Mouse (Mus musculus): ENCODE data around the gene Top1. TPM values are rescaled to one million over a fixed set of nuclear protein-coding genes. Genes with fewer than 3 reads are reported as not detected.

Top1 gene
- polyA plus RNA-seq, 1 experiment: 21.2 TPM

GRCm38 (mm10) chr2:160742161-160742609 lies 96.5 kb downstream of the Top1 start:
- Histone ChIP-seq H3K27ac (ENCODE audit: control insufficient read depth, insufficient read depth, low read length) (peak overlapping the region; percentile 96), H3K4me3 (ENCODE audit: control insufficient read depth, insufficient read depth, low read length) (no peak overlapping the region; the same call in 1 of the 2 replicates), H3K27me3 (ENCODE audit: control insufficient read depth, insufficient read depth, low read length) (no peaks in the 10 kb centered on the region), H3K36me3 (ENCODE audit: control insufficient read depth, insufficient read depth, low read length) (no peaks in the 10 kb centered on the region; the same call in 1 of the 2 replicates), H3K4me1 (replicated peaks; ENCODE audit: control insufficient read depth, insufficient read depth, low read length) (peaks cover 68% of the 10 kb centered on the region)
- peak; percentile 53 for DNase-seq
- 2% methylated on average over 1 of the region's 1 CpGs for WGBS
- TF ChIP-seq POLR2A (IDR thresholded peaks at IDR 0.05; ENCODE audit: control insufficient read depth, extremely low read depth, insufficient read depth, low read length, poor library complexity): no peak
- TF ChIP-seq CTCF (IDR thresholded peaks at IDR 0.05; ENCODE audit: borderline replicate concordance, control insufficient read depth, extremely low read depth, insufficient read depth, low read length, poor library complexity): no peak

DNA sequence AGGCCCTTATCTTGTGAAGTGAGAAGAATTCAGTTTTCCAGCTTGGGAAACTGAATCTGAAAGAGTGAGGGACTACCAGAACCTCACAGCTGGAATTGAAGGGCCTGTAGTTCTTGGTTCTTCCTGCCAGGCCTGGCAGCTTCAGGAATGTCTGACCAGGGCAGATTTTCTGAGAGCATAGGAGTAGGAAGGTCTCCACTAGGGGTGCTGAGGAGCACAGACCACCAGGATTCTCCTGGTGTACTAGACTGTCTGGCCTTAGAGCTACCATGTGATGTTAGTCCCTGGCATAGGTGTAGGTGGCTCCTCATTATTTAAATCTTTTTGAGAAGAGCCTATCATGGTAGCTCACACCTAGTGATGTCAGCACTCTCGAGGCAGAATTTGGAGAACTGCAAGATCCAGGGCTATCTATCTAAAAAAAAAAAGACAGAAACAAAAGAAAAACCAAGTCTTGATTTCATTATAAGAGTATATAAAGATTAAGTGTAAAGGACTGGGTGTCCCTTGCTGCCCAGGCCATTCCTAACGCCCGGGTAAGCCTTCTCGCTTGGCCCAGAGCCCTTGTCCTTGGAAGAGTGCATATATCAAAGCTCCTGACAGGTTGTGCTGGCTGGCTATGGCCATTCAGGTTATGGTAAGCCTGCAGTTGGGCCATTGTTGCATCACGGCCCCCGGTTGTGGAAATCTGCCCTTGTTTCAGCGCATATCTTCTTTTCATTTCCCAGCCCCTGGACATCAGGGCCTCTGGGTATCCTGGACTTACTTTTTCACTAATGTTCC lies 98.5 kb downstream of the Top1 start:
- peaks cover 68% of the 10 kb centered on the region for H3K4me1 ChIP-seq (replicated peaks; ENCODE audit: control insufficient read depth, insufficient read depth, low read length)
- no peak overlapping the region for H3K4me3 ChIP-seq (ENCODE audit: control insufficient read depth, insufficient read depth, low read length)
- H3K27ac ChIP-seq (ENCODE audit: control insufficient read depth, insufficient read depth, low read length): 0 out of 2 replicates have a peak overlapping the region, but pooled peaks have one; percentile 40

GRCm38 (mm10) chr2:160744823-160745210 lies 99.1 kb downstream of the Top1 start:
- H3K36me3 ChIP-seq (ENCODE audit: control insufficient read depth, insufficient read depth, low read length): peaks cover 24% of the 10 kb centered on the region
- 0 out of 2 replicates have a peak overlapping the region, but pooled peaks have one; percentile 4 for H3K27ac ChIP-seq (ENCODE audit: control insufficient read depth, insufficient read depth, low read length)
- DNase-seq: no peak
- no peaks in the 10 kb centered on the region for H3K27me3 ChIP-seq (ENCODE audit: control insufficient read depth, insufficient read depth, low read length)
- WGBS: 70% methylated on average over 5 of the region's 5 CpGs
- H3K4me3 ChIP-seq (ENCODE audit: control insufficient read depth, insufficient read depth, low read length): no peak overlapping the region
- TF ChIP-seq CTCF (IDR thresholded peaks at IDR 0.05; ENCODE audit: borderline replicate concordance, control insufficient read depth, extremely low read depth, insufficient read depth, low read length, poor library complexity) (no peak), POLR2A (IDR thresholded peaks at IDR 0.05; ENCODE audit: control insufficient read depth, extremely low read depth, insufficient read depth, low read length, poor library complexity) (no peak)
- peaks cover 63% of the 10 kb centered on the region for H3K4me1 ChIP-seq (replicated peaks; ENCODE audit: control insufficient read depth, insufficient read depth, low read length)

More for the DNA sequence above, 98.5 kb downstream of the Top1 start:
- DNase-seq: peak; percentile 73
- peaks cover 19% of the 10 kb centered on the region for H3K36me3 ChIP-seq (ENCODE audit: control insufficient read depth, insufficient read depth, low read length)
- 83% methylated on average over 7 of the region's 7 CpGs for WGBS
- H3K27me3 ChIP-seq (ENCODE audit: control insufficient read depth, insufficient read depth, low read length): no peaks in the 10 kb centered on the region
- TF ChIP-seq CTCF (IDR thresholded peaks at IDR 0.05; ENCODE audit: borderline replicate concordance, control insufficient read depth, extremely low read depth, insufficient read depth, low read length, poor library complexity) (no peak), POLR2A (IDR thresholded peaks at IDR 0.05; ENCODE audit: control insufficient read depth, extremely low read depth, insufficient read depth, low read length, poor library complexity) (no peak)

DNA sequence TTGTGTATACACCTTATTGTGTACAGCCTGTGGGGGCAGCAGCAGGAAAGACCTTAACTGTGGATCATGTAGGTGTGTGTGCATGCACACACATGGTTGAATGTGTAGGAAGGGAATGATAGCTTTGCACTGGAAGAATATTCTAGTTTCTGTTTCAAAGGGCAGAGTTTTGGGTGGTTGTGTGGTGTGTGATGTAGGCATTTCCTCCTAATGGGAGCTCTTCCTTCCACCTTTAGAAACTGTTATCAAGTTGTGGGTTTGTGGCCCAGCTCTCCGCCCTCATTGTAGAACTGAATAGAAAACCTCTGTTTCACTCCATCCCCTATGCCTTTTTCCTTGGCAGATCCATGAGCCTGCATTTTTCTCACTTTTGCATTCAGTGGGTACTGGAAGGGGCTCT lies 99.8 kb downstream of the Top1 start:
- DNase-seq: no peak
- no peak for TF ChIP-seq CTCF (IDR thresholded peaks at IDR 0.05; ENCODE audit: borderline replicate concordance, control insufficient read depth, extremely low read depth, insufficient read depth, low read length, poor library complexity)
- no peak for TF ChIP-seq POLR2A (IDR thresholded peaks at IDR 0.05; ENCODE audit: control insufficient read depth, extremely low read depth, insufficient read depth, low read length, poor library complexity)
- peaks cover 31% of the 10 kb centered on the region for H3K36me3 ChIP-seq (ENCODE audit: control insufficient read depth, insufficient read depth, low read length)
- H3K4me1 ChIP-seq (replicated peaks; ENCODE audit: control insufficient read depth, insufficient read depth, low read length): peaks cover 59% of the 10 kb centered on the region
- H3K27me3 ChIP-seq (ENCODE audit: control insufficient read depth, insufficient read depth, low read length): no peaks in the 10 kb centered on the region
- WGBS: 12% methylated on average over 1 of the region's 1 CpGs
- no peak overlapping the region; the same call in 1 of the 2 replicates for H3K27ac ChIP-seq (ENCODE audit: control insufficient read depth, insufficient read depth, low read length)
- no peak overlapping the region for H3K4me3 ChIP-seq (ENCODE audit: control insufficient read depth, insufficient read depth, low read length)

GRCm38 (mm10) chr2:160746637-160747036 lies 100.9 kb downstream of the Top1 start:
- TF ChIP-seq CTCF (IDR thresholded peaks at IDR 0.05; ENCODE audit: borderline replicate concordance, control insufficient read depth, extremely low read depth, insufficient read depth, low read length, poor library complexity): no peak
- TF ChIP-seq POLR2A (IDR thresholded peaks at IDR 0.05; ENCODE audit: control insufficient read depth, extremely low read depth, insufficient read depth, low read length, poor library complexity): no peak
- H3K4me3 ChIP-seq (ENCODE audit: control insufficient read depth, insufficient read depth, low read length): no peak overlapping the region
- peak overlapping the region; percentile 24; the same call in 1 of the 2 replicates for H3K27ac ChIP-seq (ENCODE audit: control insufficient read depth, insufficient read depth, low read length)
- DNase-seq: no peak
- peaks cover 49% of the 10 kb centered on the region for H3K4me1 ChIP-seq (replicated peaks; ENCODE audit: control insufficient read depth, insufficient read depth, low read length)
- H3K27me3 ChIP-seq (ENCODE audit: control insufficient read depth, insufficient read depth, low read length): no peaks in the 10 kb centered on the region
- peaks cover 42% of the 10 kb centered on the region for H3K36me3 ChIP-seq (ENCODE audit: control insufficient read depth, insufficient read depth, low read length)
- WGBS: 40% methylated on average over 5 of the region's 5 CpGs

GRCm38 (mm10) chr2:160747075-160747474 lies 101.4 kb downstream of the Top1 start:
- Histone ChIP-seq H3K4me1 (replicated peaks; ENCODE audit: control insufficient read depth, insufficient read depth, low read length) (peaks cover 46% of the 10 kb centered on the region), H3K27ac (ENCODE audit: control insufficient read depth, insufficient read depth, low read length) (no peak overlapping the region), H3K4me3 (ENCODE audit: control insufficient read depth, insufficient read depth, low read length) (no peak overlapping the region), H3K36me3 (ENCODE audit: control insufficient read depth, insufficient read depth, low read length) (peaks cover 46% of the 10 kb centered on the region), H3K27me3 (ENCODE audit: control insufficient read depth, insufficient read depth, low read length) (no peaks in the 10 kb centered on the region)
- DNase-seq: no peak
- WGBS: 85% methylated on average over 10 of the region's 10 CpGs
- TF ChIP-seq CTCF (IDR thresholded peaks at IDR 0.05; ENCODE audit: borderline replicate concordance, control insufficient read depth, extremely low read depth, insufficient read depth, low read length, poor library complexity) (no peak), POLR2A (IDR thresholded peaks at IDR 0.05; ENCODE audit: control insufficient read depth, extremely low read depth, insufficient read depth, low read length, poor library complexity) (no peak)

Data from thymus, adult 2 months (tissue).